Mouse (Mus musculus): ENCODE measurements around the gene Ift22. TPM values are rescaled to one million over a fixed set of nuclear protein-coding genes. Genes with fewer than 3 reads are reported as not detected.
A peak's percentile ranks its signal among the peaks of the same experiment; 100 is the strongest.
"Not testable (repeated sequence)": the region's sequence is repeated elsewhere in the genome, so short reads cannot be mapped to it uniquely, and the experiment has no call there.

Gene Ift22
- polyA plus RNA-seq, 1 experiment, result 58.2 TPM

GRCm38 (mm10) chr5:136935905-136936695 lies 28.1 kb downstream of the Ift22 start:
- TF ChIP-seq POLR2A (IDR thresholded peaks at IDR 0.05; ENCODE audit: borderline replicate concordance, extremely low read depth, insufficient read depth, insufficient read length, poor library complexity, severe bottlenecking) (no peak), CTCF (IDR thresholded peaks at IDR 0.05; ENCODE audit: borderline replicate concordance, extremely low read depth, insufficient read depth, insufficient read length) (peak; percentile 18; the same call in 1 of the 2 replicates)
- DNase-seq (ENCODE audit: low read depth), result no peak

- DNase-seq (ENCODE audit: low read depth), result no peak
- TF ChIP-seq POLR2A (IDR thresholded peaks at IDR 0.05; ENCODE audit: borderline replicate concordance, extremely low read depth, insufficient read depth, insufficient read length, poor library complexity, severe bottlenecking), result no peak
- no peak for TF ChIP-seq CTCF (IDR thresholded peaks at IDR 0.05; ENCODE audit: borderline replicate concordance, extremely low read depth, insufficient read depth, insufficient read length)
Measured at GRCm38 (mm10) chr5:136936750-136937149, 28.8 kb downstream of the Ift22 start.

GRCm38 (mm10) chr5:136937621-136938020 lies 29.7 kb downstream of the Ift22 start:
- TF ChIP-seq POLR2A (IDR thresholded peaks at IDR 0.05; ENCODE audit: borderline replicate concordance, extremely low read depth, insufficient read depth, insufficient read length, poor library complexity, severe bottlenecking), result no peak
- DNase-seq (ENCODE audit: low read depth), result no peak

DNA sequence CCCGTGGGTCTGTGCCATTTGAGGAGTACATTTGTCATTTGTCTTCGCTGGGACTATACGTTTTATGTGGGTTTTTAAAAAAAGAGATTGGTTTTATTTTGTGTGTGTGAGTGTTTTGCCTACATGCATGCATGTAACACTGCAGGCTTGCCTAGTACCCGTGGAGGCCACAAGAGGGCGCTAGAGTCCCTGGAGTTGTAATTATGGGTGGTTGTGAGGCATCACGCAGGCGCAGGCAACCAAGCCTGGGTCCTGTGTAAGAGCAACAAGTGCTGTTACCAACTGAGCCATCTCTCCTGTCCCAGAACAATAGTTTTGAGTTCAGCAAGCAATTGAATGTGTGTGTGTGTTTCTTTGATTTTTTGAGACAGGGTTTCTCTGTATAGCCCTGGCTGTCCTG lies 31.3 kb downstream of the Ift22 start:
- no peak for DNase-seq (ENCODE audit: low read depth)
- TF ChIP-seq POLR2A (IDR thresholded peaks at IDR 0.05; ENCODE audit: borderline replicate concordance, extremely low read depth, insufficient read depth, insufficient read length, poor library complexity, severe bottlenecking), result no peak
- TF ChIP-seq CTCF (IDR thresholded peaks at IDR 0.05; ENCODE audit: borderline replicate concordance, extremely low read depth, insufficient read depth, insufficient read length), result peak; percentile 46

- not testable (repeated sequence) for DNase-seq (ENCODE audit: low read depth)
Measured at GRCm38 (mm10) chr5:136940029-136940428, 32.1 kb downstream of the Ift22 start.

- TF ChIP-seq CTCF (IDR thresholded peaks at IDR 0.05; ENCODE audit: borderline replicate concordance, extremely low read depth, insufficient read depth, insufficient read length) (no peak), POLR2A (IDR thresholded peaks at IDR 0.05; ENCODE audit: borderline replicate concordance, extremely low read depth, insufficient read depth, insufficient read length, poor library complexity, severe bottlenecking) (no peak)
- DNase-seq (ENCODE audit: low read depth), result no peak
Measured at GRCm38 (mm10) chr5:136940845-136941560, 33.1 kb downstream of the Ift22 start.

GRCm38 (mm10) chr5:136942781-136943180 lies 34.8 kb downstream of the Ift22 start:
- TF ChIP-seq CTCF (IDR thresholded peaks at IDR 0.05; ENCODE audit: borderline replicate concordance, extremely low read depth, insufficient read depth, insufficient read length) (no peak), POLR2A (IDR thresholded peaks at IDR 0.05; ENCODE audit: borderline replicate concordance, extremely low read depth, insufficient read depth, insufficient read length, poor library complexity, severe bottlenecking) (no peak)
- DNase-seq (ENCODE audit: low read depth), result no peak

- DNase-seq (ENCODE audit: low read depth), result no peak
- TF ChIP-seq POLR2A (IDR thresholded peaks at IDR 0.05; ENCODE audit: borderline replicate concordance, extremely low read depth, insufficient read depth, insufficient read length, poor library complexity, severe bottlenecking), result no peak
Measured at GRCm38 (mm10) chr5:136943382-136943781, 35.4 kb downstream of the Ift22 start.

GRCm38 (mm10) chr5:136945084-136945483 lies 37.1 kb downstream of the Ift22 start:
- TF ChIP-seq CTCF (IDR thresholded peaks at IDR 0.05; ENCODE audit: borderline replicate concordance, extremely low read depth, insufficient read depth, insufficient read length) (no peak), POLR2A (IDR thresholded peaks at IDR 0.05; ENCODE audit: borderline replicate concordance, extremely low read depth, insufficient read depth, insufficient read length, poor library complexity, severe bottlenecking) (no peak)
- DNase-seq (ENCODE audit: low read depth), result no peak

GRCm38 (mm10) chr5:136947874-136948273 lies 39.9 kb downstream of the Ift22 start:
- no peak for DNase-seq (ENCODE audit: low read depth)
- TF ChIP-seq CTCF (IDR thresholded peaks at IDR 0.05; ENCODE audit: borderline replicate concordance, extremely low read depth, insufficient read depth, insufficient read length), result no peak
- TF ChIP-seq POLR2A (IDR thresholded peaks at IDR 0.05; ENCODE audit: borderline replicate concordance, extremely low read depth, insufficient read depth, insufficient read length, poor library complexity, severe bottlenecking), result no peak

DNA sequence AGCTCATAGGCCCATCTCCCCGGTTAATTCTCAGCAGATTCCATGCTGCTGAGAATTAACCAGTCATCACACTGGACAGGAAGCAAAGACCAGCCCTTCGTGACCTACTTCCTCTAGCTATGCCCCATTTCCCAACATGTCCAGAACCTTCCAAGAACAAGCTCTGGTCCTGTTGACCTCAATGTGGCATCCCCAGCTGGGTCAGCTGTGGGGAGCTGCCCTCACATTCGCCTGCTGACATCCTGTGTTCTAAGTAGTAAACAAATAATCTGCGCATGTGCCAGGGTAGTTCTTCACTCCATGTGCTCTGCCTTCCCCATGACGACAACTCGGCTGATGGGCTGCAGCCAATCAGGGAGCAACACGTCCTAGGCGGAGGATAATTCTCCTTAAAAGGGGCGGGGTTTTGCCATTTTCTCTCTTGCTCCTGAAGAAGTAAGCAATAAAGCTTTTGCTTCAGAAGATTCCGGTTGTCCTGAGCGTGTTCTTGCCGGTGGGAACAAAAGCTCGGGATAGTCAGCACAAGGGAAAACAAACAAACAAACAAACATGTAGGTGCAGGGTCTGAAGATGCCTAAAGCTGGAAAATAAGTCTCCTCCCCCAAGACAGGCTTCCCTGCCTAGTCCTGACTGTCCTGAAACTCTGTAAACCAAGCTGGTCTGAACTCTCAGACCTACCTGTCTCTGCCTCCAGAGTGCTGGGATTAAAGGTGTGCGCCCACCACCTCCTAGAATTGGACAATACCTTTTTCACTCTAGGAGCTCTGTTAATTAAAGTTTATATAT lies 41.8 kb downstream of the Ift22 start:
- DNase-seq (ENCODE audit: low read depth), result not testable (repeated sequence)

DNA sequence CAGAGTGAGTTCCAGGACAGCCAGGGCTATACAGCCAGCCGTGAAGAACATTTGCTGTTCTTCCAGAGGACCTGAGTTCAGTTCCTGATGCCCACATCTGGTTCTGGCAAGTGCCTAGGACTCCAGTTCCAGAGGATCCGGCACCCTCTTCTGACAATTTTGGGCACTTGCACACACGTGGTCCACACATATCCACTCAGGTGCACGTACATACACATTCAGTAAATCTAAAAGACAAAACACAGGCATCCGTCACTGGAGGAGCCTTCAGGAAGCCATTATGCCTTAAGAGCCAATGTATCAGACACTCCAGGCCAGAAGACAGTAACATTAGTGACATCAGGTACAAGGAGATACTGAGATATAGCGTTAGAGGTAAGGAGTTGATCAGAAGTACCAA lies 42.6 kb downstream of the Ift22 start:
- no peak for DNase-seq (ENCODE audit: low read depth)
- no peak for TF ChIP-seq POLR2A (IDR thresholded peaks at IDR 0.05; ENCODE audit: borderline replicate concordance, extremely low read depth, insufficient read depth, insufficient read length, poor library complexity, severe bottlenecking)

All from brain, embryonic 14.5 days (tissue).